Mouse (Mus musculus) heart, embryonic 15.5 days (tissue): ENCODE data around the gene Vmn2r75. TPM values are rescaled to one million over a fixed set of nuclear protein-coding genes. Genes with fewer than 3 reads are reported as not detected.
"Not testable (repeated sequence)": the region's sequence is repeated elsewhere in the genome, so short reads cannot be mapped to it uniquely, and the experiment has no call there.

Source experiments
- ATAC-seq: fragments of 200-750 bp; cut with Nextera tagmentation; replicated peaks from 2 replicates; pipeline ENCODE4 v1.8.0; 2017; ENCODE audit warnings: low read depth, moderate TSS enrichment; ENCODE audit not compliant: insufficient number of reproducible peaks, insufficient read depth, low FRiP score
- H3K27ac ChIP-seq: fragments of 300-500 bp; sonication (generic); 2 replicates; pipeline ENCODE4 v1.5.1; 2015; ENCODE audit warnings: mild to moderate bottlenecking, inconsistent platforms
- H3K27me3 ChIP-seq: fragments of 300-500 bp; sonication (generic); 2 replicates; pipeline ENCODE4 v1.6.1; 2015; ENCODE audit warnings: inconsistent platforms
- H3K36me3 ChIP-seq: fragments of 300-500 bp; sonication (generic); 2 replicates; pipeline ENCODE4 v1.6.1; 2015; ENCODE audit warnings: mild to moderate bottlenecking, inconsistent platforms
- H3K4me1 ChIP-seq: fragments of 300-500 bp; sonication (generic); replicated peaks from 2 replicates; pipeline ENCODE4 v1.6.1; 2015; ENCODE audit warnings: inconsistent platforms
- H3K4me2 ChIP-seq: fragments of 300-500 bp; sonication (generic); 2 replicates; pipeline ENCODE4 v1.6.1; 2015; ENCODE audit warnings: inconsistent platforms, mild to moderate bottlenecking, moderate library complexity
- H3K4me3 ChIP-seq: fragments of 300-500 bp; sonication (generic); 2 replicates; pipeline ENCODE4 v1.5.1; 2015; ENCODE audit warnings: mild to moderate bottlenecking, inconsistent platforms
- H3K9ac ChIP-seq: fragments of 300-500 bp; sonication (generic); 2 replicates; pipeline ENCODE4 v1.6.1; 2015; ENCODE audit warnings: mild to moderate bottlenecking, inconsistent platforms
- H3K9me3 ChIP-seq: fragments of 300-500 bp; sonication (generic); replicated peaks from 2 replicates; pipeline ENCODE4 v1.6.1; 2016; ENCODE audit warnings: inconsistent platforms
- WGBS: fragments of 180-500 bp; shearing (Covaris S2); methylation state at CpG from one replicate; pipeline ENCODE4 v1.1.7; 2015; ENCODE audit warnings: mixed read lengths; 5-methylcytosine and 5-hydroxymethylcytosine counted together
- polyA plus RNA-seq: library from polyadenylated mRNA; unstranded; fragments of >200 nt; fragmentation: Nextera tagmentation; extraction: Ambion mirVana; gene quantifications from 2 replicates; pipeline ENCODE4 v1.2.1, GENCODE M21; 2015

The Vmn2r75 gene
- not detected in 2 replicates for polyA plus RNA-seq

DNA sequence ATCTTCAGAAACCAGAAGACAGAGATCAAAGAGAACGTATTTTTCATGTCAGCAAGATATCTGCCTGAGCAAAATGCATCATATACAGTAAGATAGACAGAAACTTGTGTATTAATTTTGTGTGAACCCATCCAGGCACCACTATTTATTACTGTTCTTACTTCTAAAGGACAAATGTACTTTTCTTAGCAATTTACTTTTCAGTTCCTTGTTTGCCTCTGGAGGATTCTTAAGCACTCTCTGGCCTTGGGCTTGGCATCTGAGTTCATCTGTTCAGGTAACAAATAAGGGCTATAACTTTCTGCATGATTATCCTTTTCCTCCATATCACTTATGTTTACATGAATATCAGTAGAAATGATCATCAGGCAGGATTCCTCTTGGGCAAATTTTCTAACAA lies at the start of gene Vmn2r75:
Gene Vmn2r75, minus strand, starts transcription at position 101 of the 400 bp plus-strand sequence.
- ATAC-seq, H3K27ac ChIP-seq, H3K9ac ChIP-seq, H3K4me1 ChIP-seq, H3K4me2 ChIP-seq, H3K36me3 ChIP-seq, H3K27me3 ChIP-seq, H3K9me3 ChIP-seq, H3K4me3 ChIP-seq: not testable (repeated sequence)
- 51% methylated on average over 1 of the region's 1 CpGs for whole genome bisulfite sequencing

GRCm38 (mm10) chr7:86211345-86211744 lies 39.8 kb upstream of the Vmn2r75 start:
- Histone ChIP-seq H3K36me3 (no peaks in the 10 kb centered on the region), H3K9me3 (no peaks in the 10 kb centered on the region), H3K9ac (no peak overlapping the region), H3K4me2 (no peak overlapping the region), H3K27ac (no peak overlapping the region), H3K27me3 (no peaks in the 10 kb centered on the region), H3K4me3 (no peak overlapping the region), H3K4me1 (no peaks in the 10 kb centered on the region)
- ATAC-seq: no peak

Other genes with a start within 250 kb of the Vmn2r75 start
- not detected in 2 replicates for gene Vmn2r74, start 210.1 kb downstream of the Vmn2r75 start, polyA plus RNA-seq
- not detected in 2 replicates for gene Vmn2r76, start 74.5 kb upstream of the Vmn2r75 start, polyA plus RNA-seq
- gene Olfr310, start 105.4 kb upstream of the Vmn2r75 start, polyA plus RNA-seq: not detected in 2 replicates
- not detected in 2 replicates for gene Olfr309, start 141.9 kb upstream of the Vmn2r75 start, polyA plus RNA-seq
- not detected in 2 replicates for gene Olfr308, start 153.9 kb upstream of the Vmn2r75 start, polyA plus RNA-seq
- gene Olfr307, start 165.8 kb upstream of the Vmn2r75 start, polyA plus RNA-seq: not detected in 2 replicates
- not detected in 2 replicates for gene Olfr305, start 195.2 kb upstream of the Vmn2r75 start, polyA plus RNA-seq
- not detected in 2 replicates for gene Olfr304, start 214.9 kb upstream of the Vmn2r75 start, polyA plus RNA-seq
- gene Olfr303, start 226.0 kb upstream of the Vmn2r75 start, polyA plus RNA-seq: not detected in 2 replicates
- gene Olfr301, start 232.1 kb upstream of the Vmn2r75 start, polyA plus RNA-seq: not detected in 2 replicates